Mouse (Mus musculus): Measurements from ENCODE around the gene Chchd1. TPM values are rescaled to one million over a fixed set of nuclear protein-coding genes. Genes with fewer than 3 reads are reported as not detected.

Gene Chchd1
- polyA plus RNA-seq, 1 experiment from 2014 or later, result 209 TPM

- Histone ChIP-seq H3K36me3 (no peaks in the 10 kb centered on the region), H3K9me3 (no peaks in the 10 kb centered on the region), H3K4me2 (replicated peaks) (no peak overlapping the region), H3K9ac (replicated peaks) (no peak overlapping the region), H3K27ac (no peak overlapping the region), H3K27me3 (peaks cover 48% of the 10 kb centered on the region), H3K4me1 (replicated peaks) (peaks cover 16% of the 10 kb centered on the region), H3K4me3 (replicated peaks) (no peak overlapping the region)
- 49% methylated on average over 3 of the region's 3 CpGs for WGBS
- no peak for ATAC-seq
These were observed 38.4 kb upstream of the Chchd1 start for GRCm38 (mm10) chr14:20664436-20664835.

GRCm38 (mm10) chr14:20667469-20667868 lies 35.3 kb upstream of the Chchd1 start:
- Histone ChIP-seq H3K9me3 (no peaks in the 10 kb centered on the region), H3K36me3 (no peaks in the 10 kb centered on the region), H3K4me1 (replicated peaks) (peaks cover under 1% of the 10 kb centered on the region), H3K27me3 (peaks cover 53% of the 10 kb centered on the region), H3K4me2 (replicated peaks) (no peak overlapping the region), H3K27ac (no peak overlapping the region), H3K4me3 (replicated peaks) (no peak overlapping the region), H3K9ac (replicated peaks) (no peak overlapping the region)
- WGBS, result 65% methylated on average over 1 of the region's 1 CpGs
- no peak for ATAC-seq

GRCm38 (mm10) chr14:20668154-20668810 lies 34.5 kb upstream of the Chchd1 start, which contains the start of gene Synpo2l:
Gene Synpo2l, minus strand, starts transcription at chr14:20668354.
- Histone ChIP-seq H3K4me3 (replicated peaks) (no peak within 1 kb of the TSS), H3K9ac (replicated peaks) (no peak within 1 kb of the TSS), H3K4me1 (replicated peaks) (no peaks in the 10 kb centered on the region; the same call in 1 of the 2 replicates), H3K27ac (no peak within 1 kb of the TSS), H3K27me3 (peaks cover 45% of the 10 kb centered on the region), H3K4me2 (replicated peaks) (no peak within 1 kb of the TSS), H3K36me3 (no peaks in the 10 kb centered on the region), H3K9me3 (no peaks in the 10 kb centered on the region)
- no peak for ATAC-seq
- 85% methylated on average over 8 of the region's 8 CpGs for WGBS

GRCm38 (mm10) chr14:20672990-20673389 lies 29.8 kb upstream of the Chchd1 start:
- Histone ChIP-seq H3K27ac (no peak overlapping the region), H3K4me2 (replicated peaks) (no peak overlapping the region), H3K36me3 (peaks cover 19% of the 10 kb centered on the region), H3K9me3 (no peaks in the 10 kb centered on the region), H3K27me3 (peaks cover 30% of the 10 kb centered on the region), H3K4me1 (replicated peaks) (peaks cover 17% of the 10 kb centered on the region), H3K4me3 (replicated peaks) (peak overlapping the region; percentile 9; the same call in 1 of the 2 replicates), H3K9ac (replicated peaks) (no peak overlapping the region)
- WGBS, result 96% methylated on average over 2 of the region's 2 CpGs
- no peak for ATAC-seq

- peaks cover 17% of the 10 kb centered on the region for H3K4me1 ChIP-seq (replicated peaks)
- peaks cover 26% of the 10 kb centered on the region for H3K36me3 ChIP-seq
- H3K27ac ChIP-seq, result peak overlapping the region; percentile 47; the same call in 1 of the 2 replicates
- H3K4me2 ChIP-seq (replicated peaks), result peak overlapping the region; percentile 90
- H3K9me3 ChIP-seq, result no peaks in the 10 kb centered on the region
- peak overlapping the region; percentile 91 for H3K4me3 ChIP-seq (replicated peaks)
- ATAC-seq, result peak; percentile 85
- H3K27me3 ChIP-seq, result peaks cover 25% of the 10 kb centered on the region
- 15% methylated on average over 13 of the region's 13 CpGs for WGBS
- H3K9ac ChIP-seq (replicated peaks), result no peak overlapping the region
These were observed 29.1 kb upstream of the Chchd1 start for GRCm38 (mm10) chr14:20673735-20674063.

- 5% methylated on average over 43 of the region's 43 CpGs for WGBS
- peak within 1 kb of the TSS; percentile 90 for H3K4me2 ChIP-seq (replicated peaks)
- H3K9ac ChIP-seq (replicated peaks), result peak within 1 kb of the TSS; percentile 84
- ATAC-seq, result peak; percentile 97
- peaks cover 17% of the 10 kb centered on the region for H3K4me1 ChIP-seq (replicated peaks)
- peaks cover 19% of the 10 kb centered on the region for H3K27me3 ChIP-seq
- peak within 1 kb of the TSS; percentile 91 for H3K4me3 ChIP-seq (replicated peaks)
- peak within 1 kb of the TSS; percentile 84 for H3K27ac ChIP-seq
- H3K9me3 ChIP-seq, result no peaks in the 10 kb centered on the region
- peaks cover 32% of the 10 kb centered on the region for H3K36me3 ChIP-seq
These were observed 28.6 kb upstream of the Chchd1 start, which contains the start of gene Sec24c for GRCm38 (mm10) chr14:20674064-20674833. Gene Sec24c, plus strand, starts transcription at chr14:20674308.

GRCm38 (mm10) chr14:20677906-20678305 lies 24.9 kb upstream of the Chchd1 start:
- no peak overlapping the region for H3K9ac ChIP-seq (replicated peaks)
- H3K27me3 ChIP-seq, result no peaks in the 10 kb centered on the region
- peaks cover 68% of the 10 kb centered on the region for H3K36me3 ChIP-seq
- peaks cover 17% of the 10 kb centered on the region for H3K4me1 ChIP-seq (replicated peaks)
- no peak overlapping the region for H3K27ac ChIP-seq
- no peak overlapping the region for H3K4me2 ChIP-seq (replicated peaks)
- H3K9me3 ChIP-seq, result no peaks in the 10 kb centered on the region
- H3K4me3 ChIP-seq (replicated peaks), result no peak overlapping the region
- no peak for ATAC-seq
- WGBS, result 93% methylated on average over 4 of the region's 4 CpGs

- H3K27ac ChIP-seq, result no peak overlapping the region
- ATAC-seq, result no peak
- no peaks in the 10 kb centered on the region for H3K27me3 ChIP-seq
- H3K4me3 ChIP-seq (replicated peaks), result no peak overlapping the region
- H3K9ac ChIP-seq (replicated peaks), result no peak overlapping the region
- no peaks in the 10 kb centered on the region for H3K4me1 ChIP-seq (replicated peaks)
- H3K4me2 ChIP-seq (replicated peaks), result no peak overlapping the region
- 93% methylated on average over 2 of the region's 2 CpGs for WGBS
- H3K36me3 ChIP-seq, result peaks cover 96% of the 10 kb centered on the region
- no peaks in the 10 kb centered on the region for H3K9me3 ChIP-seq
These were observed 21.1 kb upstream of the Chchd1 start for GRCm38 (mm10) chr14:20681742-20682141.

- no peaks in the 10 kb centered on the region for H3K27me3 ChIP-seq
- H3K4me1 ChIP-seq (replicated peaks), result no peaks in the 10 kb centered on the region
- H3K4me3 ChIP-seq (replicated peaks), result no peak overlapping the region
- WGBS, result 83% methylated on average over 3 of the region's 3 CpGs
- no peak overlapping the region for H3K4me2 ChIP-seq (replicated peaks)
- H3K9me3 ChIP-seq, result no peaks in the 10 kb centered on the region
- no peak overlapping the region for H3K27ac ChIP-seq
- no peak for ATAC-seq
- peaks cover 99% of the 10 kb centered on the region for H3K36me3 ChIP-seq
- no peak overlapping the region for H3K9ac ChIP-seq (replicated peaks)
These were observed 20.3 kb upstream of the Chchd1 start for GRCm38 (mm10) chr14:20682498-20682897.

- Histone ChIP-seq H3K9me3 (no peaks in the 10 kb centered on the region), H3K4me2 (replicated peaks) (no peak overlapping the region), H3K27me3 (no peaks in the 10 kb centered on the region), H3K4me3 (replicated peaks) (no peak overlapping the region), H3K36me3 (peaks cover 98% of the 10 kb centered on the region), H3K4me1 (replicated peaks) (no peaks in the 10 kb centered on the region), H3K9ac (replicated peaks) (no peak overlapping the region), H3K27ac (no peak overlapping the region)
- ATAC-seq, result no peak
- WGBS, result 98% methylated on average over 3 of the region's 3 CpGs
These were observed 16.2 kb upstream of the Chchd1 start for GRCm38 (mm10) chr14:20686576-20686975.

- 89% methylated on average over 2 of the region's 2 CpGs for WGBS
- H3K4me3 ChIP-seq (replicated peaks), result no peak overlapping the region
- no peaks in the 10 kb centered on the region for H3K27me3 ChIP-seq
- no peak for ATAC-seq
- peaks cover 3% of the 10 kb centered on the region; the same call in 1 of the 2 replicates for H3K4me1 ChIP-seq (replicated peaks)
- H3K36me3 ChIP-seq, result peaks cover 98% of the 10 kb centered on the region
- H3K4me2 ChIP-seq (replicated peaks), result no peak overlapping the region
- no peaks in the 10 kb centered on the region for H3K9me3 ChIP-seq
- no peak overlapping the region for H3K27ac ChIP-seq
- H3K9ac ChIP-seq (replicated peaks), result no peak overlapping the region
These were observed 13.8 kb upstream of the Chchd1 start for GRCm38 (mm10) chr14:20689009-20689408.

- WGBS, result 94% methylated on average over 6 of the region's 6 CpGs
- Histone ChIP-seq H3K4me2 (replicated peaks) (no peak overlapping the region), H3K4me3 (replicated peaks) (no peak overlapping the region), H3K9me3 (no peaks in the 10 kb centered on the region), H3K36me3 (peaks cover 75% of the 10 kb centered on the region), H3K9ac (replicated peaks) (no peak overlapping the region), H3K27me3 (no peaks in the 10 kb centered on the region), H3K4me1 (replicated peaks) (peaks cover 20% of the 10 kb centered on the region), H3K27ac (no peak overlapping the region)
- no peak for ATAC-seq
These were observed 11.0 kb upstream of the Chchd1 start for GRCm38 (mm10) chr14:20691772-20692171.

Measured in midbrain, embryonic 13.5 days (tissue).